Mouse (Mus musculus) kidney, embryonic 15.5 days (tissue): ENCODE data around the gene Smo. TPM values are rescaled to one million over a fixed set of nuclear protein-coding genes. Genes with fewer than 3 reads are reported as not detected.

ENCODE experiments used
- ATAC-seq: fragments of 200-750 bp; cut with Nextera tagmentation; replicated peaks from 2 replicates; pipeline ENCODE4 v1.8.0; 2017; ENCODE audit warnings: moderate TSS enrichment; ENCODE audit not compliant: low FRiP score
- H3K27ac ChIP-seq: fragments of 300-500 bp; sonication (generic); 2 replicates; pipeline ENCODE4 v1.5.1; 2015; ENCODE audit warnings: mild to moderate bottlenecking, inconsistent platforms
- H3K27me3 ChIP-seq: fragments of 300-500 bp; sonication (generic); 2 replicates; pipeline ENCODE4 v1.6.1; 2015; ENCODE audit warnings: inconsistent platforms
- H3K36me3 ChIP-seq: fragments of 300-500 bp; sonication (generic); 2 replicates; pipeline ENCODE4 v1.6.1; 2015; ENCODE audit warnings: inconsistent platforms
- H3K4me1 ChIP-seq: fragments of 300-500 bp; sonication (generic); 2 replicates; pipeline ENCODE4 v1.6.1; 2015; ENCODE audit warnings: inconsistent platforms
- H3K4me2 ChIP-seq: fragments of 300-500 bp; sonication (generic); 2 replicates; pipeline ENCODE4 v1.6.1; 2015; ENCODE audit warnings: moderate library complexity, mild to moderate bottlenecking, inconsistent platforms
- H3K4me3 ChIP-seq: fragments of 300-500 bp; sonication (generic); replicated peaks from 2 replicates; pipeline ENCODE4 v1.5.1; 2015; ENCODE audit warnings: mild to moderate bottlenecking, inconsistent platforms
- H3K9ac ChIP-seq: fragments of 300-500 bp; sonication (generic); 2 replicates; pipeline ENCODE4 v1.6.1; 2015; ENCODE audit warnings: mild to moderate bottlenecking, inconsistent platforms
- H3K9me3 ChIP-seq: fragments of 300-500 bp; sonication (generic); replicated peaks from 2 replicates; pipeline ENCODE4 v1.6.1; 2016; ENCODE audit warnings: inconsistent platforms
- WGBS: fragments of 180-500 bp; shearing (Covaris S2); methylation state at CpG from one replicate; pipeline ENCODE4 v1.1.7; 2015; ENCODE audit warnings: mixed read lengths; 5-methylcytosine and 5-hydroxymethylcytosine counted together
- polyA plus RNA-seq: library from polyadenylated mRNA; unstranded; fragments of >200 nt; fragmentation: Nextera tagmentation; extraction: Ambion mirVana; gene quantifications from 2 replicates; pipeline ENCODE4 v1.2.1, GENCODE M21; 2015

Smo gene
- polyA plus RNA-seq, 1 experiment from 2014 or later = 55.0 TPM

- Histone ChIP-seq H3K9ac (no peak overlapping the region), H3K4me2 (no peak overlapping the region), H3K27ac (no peak overlapping the region), H3K9me3 (no peaks in the 10 kb centered on the region), H3K36me3 (no peaks in the 10 kb centered on the region), H3K4me3 (no peak overlapping the region), H3K4me1 (no peaks in the 10 kb centered on the region), H3K27me3 (no peaks in the 10 kb centered on the region)
- ATAC-seq = no peak
- 81% methylated on average over 5 of the region's 5 CpGs for WGBS
Measured at GRCm38 (mm10) chr6:29704143-29704542, 31.2 kb upstream of the Smo start.

GRCm38 (mm10) chr6:29707902-29708301, 27.4 kb upstream of the Smo start:
- H3K27ac ChIP-seq = no peak overlapping the region
- ATAC-seq = no peak
- no peaks in the 10 kb centered on the region for H3K4me1 ChIP-seq
- no peak overlapping the region for H3K4me2 ChIP-seq
- H3K36me3 ChIP-seq = no peaks in the 10 kb centered on the region
- WGBS = 31% methylated on average over 2 of the region's 2 CpGs
- H3K9me3 ChIP-seq = no peaks in the 10 kb centered on the region
- H3K9ac ChIP-seq = no peak overlapping the region
- H3K4me3 ChIP-seq = no peak overlapping the region
- H3K27me3 ChIP-seq = no peaks in the 10 kb centered on the region

- Histone ChIP-seq H3K4me3 (no peak overlapping the region), H3K36me3 (no peaks in the 10 kb centered on the region), H3K9ac (no peak overlapping the region), H3K4me2 (no peak overlapping the region), H3K27me3 (no peaks in the 10 kb centered on the region), H3K27ac (no peak overlapping the region), H3K4me1 (no peaks in the 10 kb centered on the region), H3K9me3 (no peaks in the 10 kb centered on the region)
- ATAC-seq = no peak
- 44% methylated on average over 3 of the region's 3 CpGs for WGBS
Measured at GRCm38 (mm10) chr6:29711318-29711717, 24.0 kb upstream of the Smo start.

- no peak overlapping the region for H3K27ac ChIP-seq
- no peak overlapping the region for H3K9ac ChIP-seq
- no peak for ATAC-seq
- no peak overlapping the region for H3K4me3 ChIP-seq
- 41% methylated on average over 3 of the region's 3 CpGs for WGBS
- no peaks in the 10 kb centered on the region for H3K36me3 ChIP-seq
- no peak overlapping the region for H3K4me2 ChIP-seq
- H3K4me1 ChIP-seq = no peaks in the 10 kb centered on the region
- no peaks in the 10 kb centered on the region for H3K9me3 ChIP-seq
- peaks cover 1% of the 10 kb centered on the region; the same call in 1 of the 2 replicates for H3K27me3 ChIP-seq
Measured at GRCm38 (mm10) chr6:29712011-29712584, 23.2 kb upstream of the Smo start.

- no peaks in the 10 kb centered on the region for H3K9me3 ChIP-seq
- ATAC-seq = no peak
- no peak overlapping the region for H3K4me2 ChIP-seq
- no peak overlapping the region for H3K4me3 ChIP-seq
- H3K36me3 ChIP-seq = no peaks in the 10 kb centered on the region
- 72% methylated on average over 10 of the region's 10 CpGs for WGBS
- no peak overlapping the region for H3K27ac ChIP-seq
- H3K9ac ChIP-seq = no peak overlapping the region
- H3K27me3 ChIP-seq = peaks cover 6% of the 10 kb centered on the region; the same call in 1 of the 2 replicates
- peaks cover 23% of the 10 kb centered on the region for H3K4me1 ChIP-seq
Measured at GRCm38 (mm10) chr6:29716624-29717365, 18.5 kb upstream of the Smo start.

- 64% methylated on average over 10 of the region's 10 CpGs for WGBS
- Histone ChIP-seq H3K4me1 (peaks cover 23% of the 10 kb centered on the region), H3K36me3 (no peaks in the 10 kb centered on the region), H3K27ac (no peak overlapping the region), H3K9ac (no peak overlapping the region), H3K9me3 (no peaks in the 10 kb centered on the region), H3K4me3 (no peak overlapping the region), H3K27me3 (peaks cover 6% of the 10 kb centered on the region; the same call in 1 of the 2 replicates), H3K4me2 (peak overlapping the region; percentile 60; the same call in 1 of the 2 replicates)
- no peak for ATAC-seq
Measured at GRCm38 (mm10) chr6:29717541-29717940, 17.8 kb upstream of the Smo start.

GRCm38 (mm10) chr6:29717952-29718521, 17.3 kb upstream of the Smo start:
- Histone ChIP-seq H3K27ac (no peak overlapping the region), H3K27me3 (peaks cover 6% of the 10 kb centered on the region; the same call in 1 of the 2 replicates), H3K4me2 (peak overlapping the region; percentile 60), H3K9me3 (no peaks in the 10 kb centered on the region), H3K4me3 (no peak overlapping the region), H3K9ac (no peak overlapping the region), H3K36me3 (no peaks in the 10 kb centered on the region), H3K4me1 (peaks cover 23% of the 10 kb centered on the region)
- WGBS = 16% methylated on average over 14 of the region's 14 CpGs
- ATAC-seq = peak; percentile 35

- Histone ChIP-seq H3K4me3 (peak overlapping the region; percentile 39), H3K36me3 (no peaks in the 10 kb centered on the region), H3K4me2 (peak overlapping the region; percentile 60), H3K4me1 (peaks cover 23% of the 10 kb centered on the region), H3K9me3 (no peaks in the 10 kb centered on the region), H3K9ac (peak overlapping the region; percentile 9; the same call in 1 of the 2 replicates), H3K27ac (peak overlapping the region; percentile 56; the same call in 1 of the 2 replicates), H3K27me3 (peaks cover 6% of the 10 kb centered on the region; the same call in 1 of the 2 replicates)
- WGBS = 4% methylated on average over 15 of the region's 15 CpGs
- ATAC-seq = peak; percentile 88
Measured at GRCm38 (mm10) chr6:29718894-29719329, 16.4 kb upstream of the Smo start.

GRCm38 (mm10) chr6:29721890-29722289, 13.4 kb upstream of the Smo start:
- Histone ChIP-seq H3K4me2 (no peak overlapping the region), H3K4me3 (no peak overlapping the region), H3K9ac (no peak overlapping the region), H3K4me1 (peaks cover 23% of the 10 kb centered on the region), H3K9me3 (no peaks in the 10 kb centered on the region), H3K27ac (no peak overlapping the region), H3K36me3 (no peaks in the 10 kb centered on the region), H3K27me3 (peaks cover 6% of the 10 kb centered on the region; the same call in 1 of the 2 replicates)
- no peak for ATAC-seq
- 74% methylated on average over 2 of the region's 2 CpGs for WGBS

GRCm38 (mm10) chr6:29726576-29727200, 8.6 kb upstream of the Smo start:
- H3K4me3 ChIP-seq = no peak overlapping the region
- no peak overlapping the region for H3K4me2 ChIP-seq
- H3K27me3 ChIP-seq = no peaks in the 10 kb centered on the region
- WGBS = 58% methylated on average over 1 of the region's 1 CpGs
- H3K4me1 ChIP-seq = no peaks in the 10 kb centered on the region
- no peak overlapping the region for H3K9ac ChIP-seq
- no peaks in the 10 kb centered on the region for H3K9me3 ChIP-seq
- no peak for ATAC-seq
- no peak overlapping the region for H3K27ac ChIP-seq
- H3K36me3 ChIP-seq = no peaks in the 10 kb centered on the region

GRCm38 (mm10) chr6:29728035-29728434, 7.3 kb upstream of the Smo start:
- WGBS = 72% methylated on average over 3 of the region's 3 CpGs
- Histone ChIP-seq H3K9me3 (no peaks in the 10 kb centered on the region), H3K27me3 (no peaks in the 10 kb centered on the region), H3K4me3 (no peak overlapping the region), H3K4me2 (no peak overlapping the region), H3K36me3 (no peaks in the 10 kb centered on the region), H3K9ac (no peak overlapping the region), H3K27ac (no peak overlapping the region), H3K4me1 (no peaks in the 10 kb centered on the region)
- no peak for ATAC-seq

GRCm38 (mm10) chr6:29729491-29729890, 5.8 kb upstream of the Smo start:
- Histone ChIP-seq H3K9me3 (no peaks in the 10 kb centered on the region), H3K4me1 (peaks cover 2% of the 10 kb centered on the region; the same call in 1 of the 2 replicates), H3K4me2 (no peak overlapping the region), H3K4me3 (no peak overlapping the region), H3K27me3 (no peaks in the 10 kb centered on the region), H3K9ac (no peak overlapping the region), H3K36me3 (no peaks in the 10 kb centered on the region), H3K27ac (no peak overlapping the region)
- 39% methylated on average over 1 of the region's 1 CpGs for WGBS
- no peak for ATAC-seq
